Mouse (Mus musculus) MEL-GATA-1-ER (cell line): Measurements from ENCODE around the gene Mtmr4.

ENCODE experiments used
- DNase-seq: peaks from one replicate; pipeline ENCODE4 v3.0.0-alpha.2; 2012; ENCODE audit warnings: low read depth; ENCODE audit errors: extremely low read depth

Gene Mtmr4

DNA sequence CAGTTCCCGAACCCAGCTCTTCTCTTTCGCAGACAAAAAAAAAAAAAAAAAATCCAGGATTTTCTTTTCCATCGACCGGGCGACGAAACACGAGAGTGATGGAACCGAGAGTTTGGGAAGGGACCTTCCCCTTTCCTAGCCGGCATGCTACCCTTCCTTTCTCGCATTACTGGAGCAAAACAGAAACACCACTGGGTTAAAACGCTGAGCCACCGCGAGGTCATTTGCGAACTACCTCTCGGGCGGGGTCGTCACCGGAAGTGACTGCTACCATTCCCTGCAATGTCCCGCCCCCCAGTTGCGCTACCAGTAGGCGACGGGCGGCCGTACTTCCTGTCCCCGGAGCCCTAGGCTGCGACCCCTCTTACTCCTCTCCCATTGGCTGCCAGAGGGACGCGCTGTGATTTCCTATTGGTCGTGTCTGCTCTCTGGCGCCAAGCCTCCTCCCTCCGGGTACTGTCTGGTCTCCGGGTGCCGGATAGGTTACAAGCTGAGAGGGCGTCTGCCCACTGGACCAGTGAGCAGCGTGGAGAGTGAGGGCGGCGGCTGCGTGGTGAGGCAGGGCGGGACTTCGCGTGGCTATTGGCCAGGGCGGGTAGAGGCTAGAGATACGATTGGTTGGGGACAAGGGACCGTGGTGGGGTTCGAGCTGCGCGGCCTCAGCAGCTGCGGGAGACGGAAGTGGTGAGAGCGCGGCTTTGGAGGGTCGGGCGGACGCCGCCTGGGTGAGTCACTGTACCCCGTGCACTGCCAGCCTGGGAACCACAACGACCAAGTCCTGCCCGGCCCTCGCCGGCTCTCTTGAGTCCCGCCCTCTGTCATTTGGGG is at the start of gene Mtmr4:
Gene Mtmr4 (plus strand): TSS at position 637 of the 828 bp plus-strand sequence.
- DNase-seq, result peak; percentile 99

DNA sequence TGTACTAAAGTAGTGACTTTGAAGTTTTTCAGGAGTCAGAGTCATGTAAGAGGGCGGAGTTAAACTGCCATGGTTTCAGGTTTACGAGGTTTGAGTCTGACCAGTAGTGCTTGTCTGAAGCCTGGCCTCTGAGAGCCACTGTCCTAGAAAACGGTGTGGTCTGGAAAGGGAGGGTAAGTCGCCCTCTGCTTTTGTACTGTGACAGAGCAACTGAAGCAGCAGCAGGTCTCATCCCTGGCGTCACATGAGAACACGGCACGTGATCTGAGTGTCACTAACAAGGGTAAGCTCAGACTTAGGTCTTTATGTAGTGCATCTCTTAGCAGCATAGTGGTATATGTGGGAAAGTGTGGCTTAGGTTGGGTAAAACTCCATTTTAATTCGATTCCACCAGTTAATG is 49.7 kb upstream of the Mtmr4 start:
- no peak for DNase-seq

DNA sequence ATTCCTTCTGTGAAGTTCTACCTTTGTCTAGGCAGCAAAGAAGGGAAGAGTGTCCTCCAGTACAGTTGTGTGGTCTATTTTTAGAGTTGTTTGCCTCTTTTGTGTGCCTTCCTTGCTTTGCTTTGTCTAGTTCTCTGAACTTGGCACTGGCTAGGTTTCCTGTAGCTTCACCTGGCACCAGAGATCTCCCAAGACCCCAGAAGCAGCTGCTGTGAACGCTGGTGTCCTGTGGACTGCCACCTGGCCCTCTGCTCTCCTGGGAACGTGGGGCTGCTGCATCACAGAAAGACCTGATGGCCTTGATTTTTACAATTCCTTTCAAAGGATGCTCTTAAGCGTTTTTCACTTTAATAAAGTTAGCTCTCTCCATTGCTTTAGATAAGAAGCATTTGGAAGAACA is 49.1 kb upstream of the Mtmr4 start:
- no peak for DNase-seq

DNA sequence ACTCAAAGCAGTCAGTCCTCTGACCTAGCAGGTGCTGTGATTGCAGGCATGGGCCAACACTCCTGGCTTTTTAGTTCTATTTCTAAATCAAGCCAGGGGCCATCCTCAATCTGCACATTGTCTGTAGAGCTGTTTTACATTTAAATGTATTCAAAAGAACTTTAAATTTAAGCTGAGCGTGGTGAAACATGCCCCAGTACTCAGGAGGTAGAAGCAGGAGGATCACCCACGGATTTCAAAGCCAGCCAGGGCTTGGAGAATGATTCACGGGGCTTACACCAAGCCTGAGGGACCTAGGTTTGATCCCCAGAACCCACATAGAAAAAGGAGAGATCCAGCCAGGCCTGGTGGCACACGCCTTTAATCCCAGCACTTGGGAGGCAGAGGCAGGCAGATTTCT is 38.6 kb upstream of the Mtmr4 start:
- DNase-seq, result no peak

DNA sequence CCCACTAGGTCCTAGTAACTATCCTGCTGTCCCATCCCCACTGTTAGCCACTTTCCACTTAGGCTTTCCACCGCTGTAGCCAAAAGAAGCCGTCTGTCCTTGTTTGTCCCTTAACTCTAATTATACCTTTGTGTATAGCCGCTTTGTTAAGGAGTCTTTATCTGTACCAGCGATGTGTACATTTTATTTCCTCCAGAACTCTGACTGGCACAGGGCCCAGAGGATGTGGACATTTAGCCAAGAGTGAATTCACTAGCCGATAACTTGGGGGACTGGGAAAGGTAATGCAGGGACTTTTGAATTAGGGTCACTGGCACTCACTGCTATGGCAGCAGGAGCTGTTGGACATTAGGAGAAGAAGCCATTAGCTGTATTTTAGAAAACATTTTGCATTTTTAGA is 37.6 kb upstream of the Mtmr4 start:
- no peak for DNase-seq

DNA sequence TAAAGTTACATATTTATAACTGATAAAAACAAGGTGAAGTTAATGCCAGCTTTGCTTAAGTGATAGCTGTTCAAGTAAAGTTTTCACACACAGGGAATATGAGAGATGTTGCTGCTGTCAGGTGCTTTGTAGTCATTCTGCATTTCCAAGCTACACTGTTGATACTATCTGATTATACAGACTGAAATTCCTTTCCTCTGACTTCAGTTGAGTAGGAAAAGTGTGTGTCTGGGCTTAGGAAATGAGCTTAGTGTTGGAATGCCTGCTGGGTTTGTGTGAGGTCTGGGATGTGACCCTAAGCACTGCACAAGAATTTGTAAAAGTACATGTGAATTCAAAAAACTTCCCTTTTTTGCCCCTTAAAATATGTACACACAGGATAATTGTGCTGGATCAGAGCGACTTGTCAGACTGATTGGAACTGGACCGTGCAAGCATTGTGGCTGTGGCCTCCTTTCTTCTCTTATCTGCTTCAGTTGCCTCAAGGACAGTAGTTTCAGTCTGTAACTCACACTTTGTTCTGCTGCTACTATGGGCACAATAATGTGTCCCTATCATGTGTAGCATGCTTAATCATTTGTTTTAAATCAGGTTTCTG is 36.8 kb upstream of the Mtmr4 start:
- no peak for DNase-seq

DNA sequence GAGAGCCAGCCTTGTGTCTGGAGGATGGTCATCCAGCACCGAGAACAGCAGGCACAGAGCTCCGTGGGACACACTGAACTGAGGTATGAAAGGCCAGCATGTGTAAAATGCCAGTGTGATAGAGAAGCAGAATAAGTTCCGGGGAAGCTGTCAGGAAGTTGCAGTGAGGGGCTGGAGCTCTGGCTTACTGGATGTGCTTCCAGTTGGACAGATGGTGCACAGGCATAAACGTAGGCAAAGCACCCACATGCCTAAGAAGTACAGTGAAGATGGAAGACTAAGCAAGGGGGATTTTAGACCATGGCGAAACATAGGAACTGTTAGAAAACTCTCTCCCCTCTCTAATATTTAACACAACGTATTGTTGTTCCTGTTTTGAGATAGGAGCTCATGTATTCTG is 30.8 kb upstream of the Mtmr4 start:
- DNase-seq, result no peak

DNA sequence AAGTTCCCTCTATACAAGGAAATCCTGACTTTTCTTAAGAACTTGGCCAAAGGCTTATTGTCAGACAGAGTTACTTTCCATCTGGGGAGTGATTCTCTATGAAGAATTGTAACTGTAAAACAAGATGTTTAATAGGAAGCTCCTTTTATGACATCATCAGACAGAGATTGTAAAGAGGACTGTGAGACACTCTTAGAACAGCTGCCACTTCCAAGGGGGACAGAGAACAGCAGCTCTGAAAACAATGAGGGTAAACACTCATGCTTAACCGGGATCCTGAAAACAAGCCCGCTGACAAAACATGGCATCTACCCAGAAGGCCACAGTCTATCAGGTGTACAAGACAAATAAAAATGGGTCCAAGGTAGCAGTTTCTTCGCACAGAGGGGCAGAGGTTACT is 25.5 kb upstream of the Mtmr4 start, which contains the start of gene Gm11492:
Gene Gm11492 (plus strand): TSS at position 153 of the 400 bp plus-strand sequence.
- DNase-seq, result no peak

DNA sequence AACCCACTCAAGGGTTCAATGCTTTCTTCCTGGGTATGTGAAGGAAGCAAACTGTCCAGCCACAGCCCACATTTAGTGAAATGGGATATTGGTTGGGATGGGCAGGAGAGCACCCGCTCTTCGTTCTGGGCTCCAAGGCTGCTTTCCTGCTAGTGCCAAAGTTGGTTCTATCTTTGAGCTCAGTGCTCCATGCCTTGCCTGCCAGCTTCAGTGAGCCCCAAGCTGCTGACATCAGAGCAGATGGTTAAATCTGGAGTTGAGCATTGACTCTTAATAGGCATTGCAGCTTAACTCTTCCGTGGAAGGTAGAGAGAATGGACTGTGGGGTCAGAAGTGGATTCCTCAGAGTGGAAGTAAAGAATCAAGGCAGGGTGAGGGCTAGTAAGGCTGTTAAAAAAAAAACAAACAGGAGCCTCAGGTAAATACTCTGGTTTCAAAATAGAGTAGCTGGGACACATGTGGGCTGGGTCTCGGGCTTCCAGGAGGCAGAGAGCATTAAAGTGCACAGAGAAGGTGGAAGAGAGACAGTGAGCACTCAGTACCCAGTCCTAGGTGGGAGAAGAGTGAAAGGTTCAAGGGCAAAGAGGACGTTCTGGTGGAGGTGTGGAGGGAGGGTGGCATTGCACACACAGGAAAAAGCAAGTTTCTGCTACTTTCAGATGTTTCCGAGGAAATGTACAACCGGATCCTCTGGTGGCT is 23.6 kb upstream of the Mtmr4 start, which contains the start of gene Sept4:
Gene Sept4 (plus strand): TSS at position 649 of the 699 bp plus-strand sequence.
- DNase-seq, result no peak

DNA sequence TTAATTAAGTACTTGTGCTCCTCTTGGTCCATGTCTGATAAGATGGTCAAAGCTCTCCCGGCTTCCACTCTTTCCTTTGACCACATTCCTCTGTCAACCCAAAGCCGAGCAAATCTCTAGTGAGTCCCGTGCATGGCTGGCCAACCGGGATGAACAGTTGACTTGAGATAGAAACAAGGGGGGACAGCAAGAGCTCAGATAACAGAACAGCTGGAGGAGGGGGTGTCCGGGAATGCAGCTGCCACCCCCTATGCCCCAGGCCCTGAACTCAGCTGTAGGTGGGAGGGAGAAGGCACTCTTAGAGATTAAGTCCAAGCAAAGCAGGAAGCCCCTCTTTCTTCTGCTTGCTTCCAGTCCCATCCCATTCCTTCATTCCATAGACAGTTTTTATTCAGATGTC is 21.2 kb upstream of the Mtmr4 start:
- DNase-seq, result no peak

DNA sequence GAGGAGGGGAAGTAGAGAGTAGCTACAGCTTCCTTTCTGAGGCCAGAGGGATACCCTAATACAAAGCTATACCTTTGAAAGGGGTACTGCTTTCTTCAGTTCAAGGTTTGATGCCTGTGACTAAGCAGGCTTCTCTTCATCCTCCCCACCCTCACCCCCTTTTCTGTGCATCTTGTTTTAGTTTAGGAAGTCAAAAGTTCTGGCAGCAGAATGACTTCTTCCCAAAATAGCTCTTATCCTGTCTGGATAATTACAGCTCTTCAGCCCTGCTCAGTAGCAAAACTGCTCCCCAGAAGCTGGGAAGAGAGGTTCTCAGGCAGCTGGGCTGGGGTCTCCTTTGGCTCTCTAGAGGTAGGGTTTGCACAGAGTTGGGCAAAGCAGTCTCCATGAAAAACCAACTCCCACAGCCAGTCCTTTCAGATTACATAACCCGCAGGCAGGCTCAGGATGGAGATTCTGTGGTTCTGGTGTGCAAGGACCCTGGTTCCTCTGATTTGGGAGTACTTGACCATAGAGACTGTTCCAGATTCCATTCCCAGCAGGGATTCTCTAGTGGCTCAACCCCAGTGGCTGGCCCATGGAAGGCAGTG is 20.5 kb upstream of the Mtmr4 start:
- DNase-seq, result no peak

DNA sequence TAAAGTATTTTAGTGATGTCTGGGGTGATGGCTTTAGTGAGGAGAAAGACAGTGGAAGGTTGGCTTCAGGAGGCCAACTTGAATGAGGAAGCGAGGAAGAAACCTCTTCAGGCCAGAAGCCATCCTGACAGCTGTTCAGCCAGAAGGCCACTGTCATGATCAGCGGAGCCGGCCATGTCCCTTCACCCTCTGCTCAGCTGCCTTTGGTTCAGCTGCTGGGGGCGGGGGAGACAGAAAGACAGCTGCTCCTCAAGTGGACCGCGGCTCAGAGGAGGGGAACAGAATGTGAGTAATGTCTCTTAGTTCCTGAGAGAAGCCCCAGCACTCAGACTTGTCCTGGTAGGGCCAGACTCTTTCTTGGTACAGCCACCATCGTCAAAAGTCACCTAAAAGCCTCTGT is 18.2 kb upstream of the Mtmr4 start:
- DNase-seq, result no peak

DNA sequence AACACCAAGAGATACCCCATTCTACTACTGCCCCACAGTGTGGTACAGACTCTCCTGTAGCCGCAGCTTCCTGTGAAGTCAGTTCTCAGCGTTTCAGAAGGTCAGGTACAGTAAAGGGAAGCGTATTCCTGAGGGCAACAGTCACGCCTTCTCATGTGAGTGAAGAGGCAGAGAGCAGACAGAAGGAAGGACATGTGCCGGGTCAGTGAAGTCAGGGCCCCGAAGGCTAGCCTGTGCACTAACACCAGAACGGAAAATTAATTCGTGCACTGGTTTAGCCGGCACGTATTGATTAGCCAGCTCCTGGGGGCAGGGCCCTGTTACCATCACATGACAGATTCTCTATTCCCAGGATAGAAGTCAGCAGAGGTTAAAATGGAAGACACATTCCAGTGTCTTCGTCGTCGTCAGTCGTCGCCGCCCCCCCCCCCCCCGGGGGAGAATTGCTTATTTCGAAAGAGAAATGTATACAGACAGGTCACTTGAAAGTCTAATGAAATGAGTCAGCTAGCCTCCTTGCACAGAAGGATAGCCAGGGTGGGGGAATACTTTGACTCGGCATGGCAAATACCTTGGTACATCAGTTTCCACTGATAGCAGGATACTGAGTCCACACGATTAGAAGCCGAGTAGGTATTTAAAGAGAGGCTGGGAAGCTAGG is 17.3 kb upstream of the Mtmr4 start:
- DNase-seq, result no peak

DNA sequence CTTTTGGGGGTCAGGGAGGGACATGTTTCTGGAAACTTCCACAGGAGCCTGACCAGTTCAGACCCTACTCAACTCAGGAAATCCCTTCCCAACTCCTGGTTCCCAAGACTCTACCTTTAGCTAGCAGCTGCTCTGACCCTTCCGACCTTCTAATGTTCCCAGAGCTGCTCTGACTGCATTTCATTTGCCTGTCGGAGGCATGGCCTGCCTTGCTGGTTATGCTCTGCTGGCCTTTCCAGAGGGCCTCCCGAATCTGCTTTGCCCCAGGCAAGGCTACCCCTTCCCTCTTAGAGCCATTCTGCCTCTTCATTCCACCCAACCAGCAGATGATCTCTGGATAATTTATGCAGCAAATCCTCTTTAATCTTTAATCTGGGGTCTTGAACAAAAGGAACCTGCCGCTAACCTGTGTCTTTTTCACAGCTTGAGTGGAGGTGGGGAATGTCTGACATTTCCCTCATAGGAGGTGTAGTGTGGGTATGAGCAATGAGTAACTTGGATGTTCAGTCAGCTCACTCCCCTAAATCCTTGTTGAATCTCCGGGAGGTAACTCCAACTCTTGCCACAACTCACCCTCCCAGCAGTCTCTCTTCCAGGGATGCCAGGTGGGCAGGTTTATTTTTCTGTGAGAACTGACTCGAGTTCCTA is 14.2 kb upstream of the Mtmr4 start:
- DNase-seq, result no peak

DNA sequence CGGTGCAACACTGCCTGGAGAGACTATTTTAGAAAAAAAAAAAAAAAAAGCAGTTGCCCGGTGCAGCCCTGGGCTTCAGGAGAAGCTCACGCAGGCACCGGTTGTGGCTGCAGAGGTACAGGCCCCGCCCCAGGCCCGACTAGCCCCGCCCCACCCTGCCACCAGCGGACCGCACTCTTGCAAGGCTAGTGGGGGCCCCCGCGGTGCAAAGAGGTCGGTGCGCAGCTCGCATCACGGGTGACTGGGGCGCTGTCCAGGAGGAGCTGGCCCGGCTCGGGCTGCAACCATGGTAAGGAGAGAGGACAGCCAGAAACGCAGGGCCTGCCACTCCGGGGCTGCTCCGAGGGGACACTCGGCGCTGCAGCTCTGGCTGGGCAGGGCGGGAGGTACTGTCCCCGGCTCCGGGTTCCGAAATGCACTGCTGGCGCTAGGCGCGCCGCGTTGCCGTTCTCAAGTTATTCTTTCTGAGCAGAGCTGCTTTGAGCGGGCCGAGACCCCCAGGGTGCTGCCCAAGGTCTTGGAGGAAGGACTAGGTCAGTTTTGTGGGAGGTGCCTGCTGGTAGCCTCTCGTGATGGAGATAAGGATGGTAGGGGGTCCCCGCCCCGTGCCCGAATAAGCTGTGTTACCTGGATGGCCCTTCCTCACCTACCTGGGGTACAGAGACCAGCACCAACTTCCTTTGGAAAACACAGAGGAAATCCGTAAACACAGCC is 13.6 kb upstream of the Mtmr4 start:
- no peak for DNase-seq

DNA sequence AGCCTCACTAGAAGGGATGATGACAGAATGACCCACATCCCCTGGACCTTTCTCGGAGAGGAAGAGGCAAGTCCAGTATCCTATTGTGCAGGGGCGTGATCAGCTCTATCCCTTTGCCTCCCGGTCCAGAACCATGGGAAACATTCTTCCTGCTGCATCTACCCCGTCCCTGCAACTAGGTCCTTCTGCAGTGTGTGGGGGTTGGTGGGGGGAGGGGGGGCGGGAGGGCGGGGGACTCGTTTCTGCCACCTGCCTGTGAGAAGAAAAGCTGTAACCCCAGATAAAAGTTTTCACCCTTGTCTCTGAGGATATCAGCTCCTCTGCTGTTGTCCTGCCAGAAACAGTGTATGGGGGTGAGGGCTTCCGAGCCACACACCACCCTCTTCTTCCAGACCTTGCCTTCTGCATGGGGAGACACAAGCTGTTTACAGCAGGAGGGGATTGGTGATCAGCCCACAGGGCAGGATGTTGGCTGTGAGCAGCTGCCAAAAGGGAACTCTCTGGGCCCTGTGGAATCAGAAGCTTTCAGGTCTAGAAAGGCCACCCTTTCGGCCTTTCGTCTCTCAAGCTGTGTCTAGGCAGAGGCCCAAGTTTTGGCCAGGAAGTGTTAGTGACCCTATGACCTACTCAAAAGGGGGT is 12.9 kb upstream of the Mtmr4 start:
- no peak for DNase-seq

DNA sequence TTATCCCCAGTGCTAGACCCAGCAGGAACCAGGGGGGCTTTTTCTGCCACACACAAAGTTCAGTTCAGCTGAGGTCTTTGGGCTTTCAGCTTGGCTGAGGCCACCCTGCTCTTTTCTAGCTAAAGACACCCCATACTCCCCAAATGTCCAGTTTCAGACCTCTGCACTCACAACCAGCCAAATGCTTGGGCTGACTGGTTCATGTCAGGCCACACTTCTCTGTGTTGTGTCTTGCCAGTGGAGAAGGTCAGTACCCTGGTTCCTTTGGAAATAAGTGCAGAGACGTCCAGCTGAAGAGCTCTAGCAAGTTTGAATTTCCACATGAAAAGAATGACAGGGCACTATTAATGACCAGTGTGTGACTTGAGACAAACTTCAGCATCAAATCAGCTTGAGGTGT is 12.2 kb upstream of the Mtmr4 start:
- DNase-seq, result no peak

DNA sequence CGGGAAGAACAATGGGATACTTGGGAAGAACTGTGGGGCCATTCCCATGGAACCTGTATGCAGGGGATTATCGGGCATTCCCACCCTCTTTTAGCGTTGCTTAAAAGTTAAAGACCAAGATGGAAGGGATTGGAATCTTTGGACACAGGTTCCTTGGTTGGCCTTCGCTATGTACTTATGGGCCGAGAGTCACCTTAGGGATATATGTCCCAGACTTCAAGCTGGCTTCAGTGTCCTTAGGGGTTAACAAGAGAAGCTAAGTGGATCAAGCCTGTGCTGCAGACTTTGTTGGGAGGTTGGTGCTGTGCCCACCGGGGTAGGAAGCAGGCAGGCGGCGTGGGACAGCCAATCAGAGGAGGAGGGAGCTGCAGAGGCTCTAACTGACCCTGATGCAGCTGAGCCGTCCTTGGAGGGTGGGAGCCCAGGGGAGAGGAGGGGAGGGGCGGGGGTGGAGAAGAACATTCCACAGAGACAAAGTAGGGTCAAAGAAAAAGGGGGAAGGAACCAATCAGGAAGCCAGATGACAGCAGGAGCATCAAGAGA is 11.3 kb upstream of the Mtmr4 start:
- no peak for DNase-seq

DNA sequence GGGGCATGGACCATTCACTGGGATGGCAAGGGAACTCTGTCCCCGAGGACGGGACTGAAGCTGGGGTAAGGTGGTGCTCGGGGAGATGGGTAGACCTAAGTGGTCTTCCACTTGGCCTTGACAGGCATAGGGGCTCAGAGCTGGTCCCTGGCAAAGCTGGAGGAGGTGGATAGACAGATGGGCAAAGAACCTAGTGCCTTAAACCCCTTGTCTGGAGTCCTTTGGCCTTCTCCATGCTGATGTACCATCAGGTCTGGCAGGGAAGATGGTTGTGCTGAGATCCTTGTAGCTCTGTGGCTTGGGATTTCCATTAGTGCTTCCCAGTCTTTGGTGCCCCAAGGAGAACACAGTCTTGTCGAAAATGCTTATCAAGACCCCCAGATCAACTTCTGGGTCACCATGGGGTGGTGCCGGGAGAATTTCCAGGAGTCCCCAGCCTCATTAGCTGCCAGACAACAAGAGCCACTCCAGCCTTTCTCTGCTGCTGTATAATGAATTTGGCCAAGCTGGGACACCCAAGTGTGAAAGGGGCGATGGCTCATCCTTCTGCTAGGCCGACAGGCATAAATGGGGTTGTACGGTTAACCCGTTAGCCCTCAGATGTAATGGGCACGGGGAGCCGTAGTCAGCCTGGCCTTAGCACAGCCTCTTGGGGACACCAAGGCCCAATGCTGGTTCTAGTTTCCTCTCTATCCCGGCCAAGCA is 10.6 kb upstream of the Mtmr4 start:
- DNase-seq, result no peak
